Mouse (Mus musculus) cerebellum, adult 2 months (tissue): Measurements from ENCODE around the gene Hdac1.

Experiments
- CTCF ChIP-seq: fragments of 200-500 bp; IDR thresholded peaks from 2 replicates; pipeline ENCODE4 v1.5.1; 2011; ENCODE audit warnings: low read depth, mild to moderate bottlenecking, control low read depth, low read length, moderate library complexity, borderline replicate concordance; ENCODE audit not compliant: insufficient read depth
- POLR2A ChIP-seq: fragments of 200-500 bp; IDR thresholded peaks from 2 replicates; pipeline ENCODE4 v1.6.1; 2011; ENCODE audit warnings: low read length, control low read depth, borderline replicate concordance; ENCODE audit not compliant: insufficient read depth

DNA sequence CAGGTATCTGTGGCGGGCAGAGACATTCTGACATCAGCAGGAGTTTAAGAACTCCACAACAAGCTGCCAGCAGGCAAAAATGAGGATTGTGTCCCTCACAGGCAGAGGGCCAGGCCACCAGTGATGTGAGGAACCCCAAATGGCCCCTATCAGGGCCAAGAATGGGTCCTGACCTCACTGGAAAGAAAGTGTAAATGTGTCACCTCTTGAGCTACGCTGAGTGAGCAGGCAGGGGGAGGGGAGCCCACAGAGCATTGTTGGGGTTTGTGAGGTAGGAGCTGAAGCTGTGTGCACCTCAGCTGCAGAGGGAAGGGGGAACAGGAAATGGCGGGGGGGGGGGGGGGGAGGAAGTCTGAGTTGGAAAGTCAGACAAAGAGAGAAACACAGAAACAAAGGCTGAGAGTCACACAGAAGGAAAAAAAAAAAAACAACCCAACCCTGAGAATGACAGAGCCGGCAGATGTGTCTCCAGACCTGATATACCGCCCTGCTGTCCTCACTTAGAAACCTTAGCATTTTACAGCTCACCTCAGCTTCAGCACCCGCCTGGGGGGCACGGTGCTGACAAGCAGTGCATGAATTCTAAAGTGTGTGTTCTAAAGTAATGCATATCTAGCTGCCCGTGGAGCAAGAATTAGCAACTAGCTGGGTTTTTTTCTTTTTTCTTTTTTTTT is 32.8 kb upstream of the Hdac1 start:
- TF ChIP-seq CTCF (no peak), POLR2A (no peak)
